Mouse (Mus musculus): ENCODE results near the gene Il10ra.

Il10ra gene

GRCm38 (mm10) chr9:45259065-45259464, 9.9 kb downstream of the Il10ra start:
- no peak for DNase-seq (ENCODE audit: low spot score)

- DNase-seq (ENCODE audit: low spot score) = no peak
Observed at GRCm38 (mm10) chr9:45255967-45256366, 13.0 kb downstream of the Il10ra start.

GRCm38 (mm10) chr9:45255431-45255830, 13.5 kb downstream of the Il10ra start:
- DNase-seq (ENCODE audit: low spot score) = no peak

- DNase-seq (ENCODE audit: low spot score) = no peak
Observed at GRCm38 (mm10) chr9:45254605-45255004, 14.3 kb downstream of the Il10ra start.

- DNase-seq (ENCODE audit: low spot score) = no peak
Observed at GRCm38 (mm10) chr9:45254021-45254420, 14.9 kb downstream of the Il10ra start.

- no peak for DNase-seq (ENCODE audit: low spot score)
Observed at GRCm38 (mm10) chr9:45252395-45252794, 16.6 kb downstream of the Il10ra start.

- DNase-seq (ENCODE audit: low spot score) = no peak
Observed at GRCm38 (mm10) chr9:45251990-45252389, 17.0 kb downstream of the Il10ra start.

GRCm38 (mm10) chr9:45251281-45251680, 17.7 kb downstream of the Il10ra start:
- no peak for DNase-seq (ENCODE audit: low spot score)

- no peak for DNase-seq (ENCODE audit: low spot score)
Observed at GRCm38 (mm10) chr9:45250306-45250705, 18.6 kb downstream of the Il10ra start.

- no peak for DNase-seq (ENCODE audit: low spot score)
Observed at GRCm38 (mm10) chr9:45247536-45247935, 21.4 kb downstream of the Il10ra start.

GRCm38 (mm10) chr9:45246060-45246459, 22.9 kb downstream of the Il10ra start:
- no peak for DNase-seq (ENCODE audit: low spot score)

GRCm38 (mm10) chr9:45245432-45245831, 23.5 kb downstream of the Il10ra start:
- DNase-seq (ENCODE audit: low spot score) = no peak

- no peak for DNase-seq (ENCODE audit: low spot score)
Observed at GRCm38 (mm10) chr9:45241397-45241796, 27.6 kb downstream of the Il10ra start.

GRCm38 (mm10) chr9:45236744-45237143, 32.2 kb downstream of the Il10ra start:
- no peak for DNase-seq (ENCODE audit: low spot score)

- no peak for DNase-seq (ENCODE audit: low spot score)
Observed at GRCm38 (mm10) chr9:45235668-45236227, 33.2 kb downstream of the Il10ra start.

- DNase-seq (ENCODE audit: low spot score) = no peak
Observed at GRCm38 (mm10) chr9:45229359-45229758, 39.6 kb downstream of the Il10ra start.

GRCm38 (mm10) chr9:45221567-45221966, 47.4 kb downstream of the Il10ra start:
- DNase-seq (ENCODE audit: low spot score) = peak; percentile 79

GRCm38 (mm10) chr9:45219644-45220043, 49.3 kb downstream of the Il10ra start:
- no peak for DNase-seq (ENCODE audit: low spot score)

- no peak for DNase-seq (ENCODE audit: low spot score)
Observed at GRCm38 (mm10) chr9:45215526-45216179, 53.3 kb downstream of the Il10ra start.

GRCm38 (mm10) chr9:45212001-45212400, 56.9 kb downstream of the Il10ra start:
- no peak for DNase-seq (ENCODE audit: low spot score)

GRCm38 (mm10) chr9:45207015-45207743, 61.8 kb downstream of the Il10ra start:
- no peak for DNase-seq (ENCODE audit: low spot score)

- DNase-seq (ENCODE audit: low spot score) = no peak
Observed at GRCm38 (mm10) chr9:45206121-45206520, 62.8 kb downstream of the Il10ra start.

- no peak for DNase-seq (ENCODE audit: low spot score)
Observed at GRCm38 (mm10) chr9:45205143-45205542, 63.8 kb downstream of the Il10ra start.

Measured in left cerebral cortex, adult 11 months (tissue).